Mouse (Mus musculus): ENCODE results near the gene Pank2. TPM values are rescaled to one million over a fixed set of nuclear protein-coding genes. Genes with fewer than 3 reads are reported as not detected.

The Pank2 gene
- total and polyA plus RNA-seq, 2 experiments from 2014 or later: 24.0 to 41.8 TPM

DNA sequence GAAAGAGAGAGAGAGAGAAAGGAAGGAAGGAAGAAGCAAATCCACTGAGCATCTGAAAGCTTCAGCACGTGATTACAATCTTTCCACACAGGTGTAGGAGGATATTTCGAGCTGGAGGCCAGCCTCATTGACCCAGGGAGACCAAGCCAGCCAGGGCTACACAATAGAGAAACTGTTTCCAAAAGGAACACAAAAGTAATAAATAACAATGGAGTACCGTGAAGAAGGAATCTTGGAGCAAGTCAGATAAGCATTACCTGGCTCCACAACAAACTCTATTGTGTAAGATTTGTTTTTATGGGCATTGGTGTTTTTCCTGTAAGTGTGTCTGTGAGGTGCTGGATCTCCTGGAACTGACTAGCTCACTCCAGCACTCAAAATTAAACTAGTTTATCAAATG lies 83.3 kb downstream of the Pank2 start:
- no peak for DNase-seq (ENCODE audit: low spot score)
- Histone ChIP-seq H3K9ac (replicated peaks; ENCODE audit: low read length, poor library complexity, severe bottlenecking) (no peak overlapping the region), H3K4me1 (ENCODE audit: insufficient read depth, low read length) (no peaks in the 10 kb centered on the region; the same call in 1 of the 2 replicates), H3K4me3 (ENCODE audit: low read depth, low read length) (no peak overlapping the region), H3K27ac (ENCODE audit: low read depth, low read length) (no peak overlapping the region; the same call in 1 of the 2 replicates), H3K9me3 (ENCODE audit: low read length) (no peaks in the 10 kb centered on the region), H3K27me3 (ENCODE audit: insufficient read depth, low read length) (no peaks in the 10 kb centered on the region), H3K4me2 (ENCODE audit: low read depth, low read length, poor library complexity, severe bottlenecking) (no peak overlapping the region), H3K36me3 (ENCODE audit: insufficient read depth, low read length) (no peaks in the 10 kb centered on the region)
- TF ChIP-seq CTCF (IDR thresholded peaks at IDR 0.05): no peak
- ATAC-seq (ENCODE audit: low FRiP score): no peak
- 54% methylated on average over 3 of the region's 3 CpGs for WGBS

Small RNAs within 50 kb of the gene (microRNA-seq; reads per million reads assigned to microRNA genes)
- gene Mir103-2 (ENCODE audit: borderline number of aligned reads): 73.0 reads per million, percentile 41 among the genes with 10 or more reads in this experiment

Other genes starting within 250 kb of the Pank2 start
- 56.3 and 68.6 TPM in 2 replicates for gene Gfra4, start 219.4 kb upstream of the Pank2 start, total RNA-seq (2014; rRNA removed)
- gene Gfra4, start 219.4 kb upstream of the Pank2 start, polyA plus RNA-seq (2015; fragmentation: Nextera tagmentation; extraction: Ambion mirVana): 57.9 and 62.2 TPM in 2 replicates
- 0.57 and 1.4 TPM in 2 replicates for gene Adam33, start 198.7 kb upstream of the Pank2 start, total RNA-seq (2014; rRNA removed)
- 2.1 TPM in 2 replicates for gene Adam33, start 198.7 kb upstream of the Pank2 start, polyA plus RNA-seq (2015; fragmentation: Nextera tagmentation; extraction: Ambion mirVana)
- 1.4 and 1.9 TPM in 2 replicates for gene Siglec1, start 175.7 kb upstream of the Pank2 start, total RNA-seq (2014; rRNA removed)
- gene Siglec1, start 175.7 kb upstream of the Pank2 start, polyA plus RNA-seq (2015; fragmentation: Nextera tagmentation; extraction: Ambion mirVana): 0.22 and 0.27 TPM in 2 replicates
- 10.1 and 11.1 TPM in 2 replicates for gene Hspa12b, start 135.2 kb upstream of the Pank2 start, total RNA-seq (2014; rRNA removed)
- 2.9 and 3.2 TPM in 2 replicates for gene Hspa12b, start 135.2 kb upstream of the Pank2 start, polyA plus RNA-seq (2015; fragmentation: Nextera tagmentation; extraction: Ambion mirVana)
- not detected in 2 replicates for gene Gm11037, start 129.0 kb upstream of the Pank2 start, total RNA-seq (2014; rRNA removed)
- not detected in 2 replicates for gene Gm11037, start 129.0 kb upstream of the Pank2 start, polyA plus RNA-seq (2015; fragmentation: Nextera tagmentation; extraction: Ambion mirVana)
- 44.8 and 89.5 TPM in 2 replicates for gene 1700037H04Rik, start 102.4 kb upstream of the Pank2 start, total RNA-seq (2014; rRNA removed)
- gene 1700037H04Rik, start 102.4 kb upstream of the Pank2 start, polyA plus RNA-seq (2015; fragmentation: Nextera tagmentation; extraction: Ambion mirVana): 59.1 and 60.4 TPM in 2 replicates
- 98.2 and 103 TPM in 2 replicates for gene Cenpb, start 82.4 kb upstream of the Pank2 start, total RNA-seq (2014; rRNA removed)
- 11.7 and 13.1 TPM in 2 replicates for gene Cenpb, start 82.4 kb upstream of the Pank2 start, polyA plus RNA-seq (2015; fragmentation: Nextera tagmentation; extraction: Ambion mirVana)
- gene Cdc25b, start 75.5 kb upstream of the Pank2 start, total RNA-seq (2014; rRNA removed): 10.0 and 13.1 TPM in 2 replicates
- 14.0 and 15.1 TPM in 2 replicates for gene Cdc25b, start 75.5 kb upstream of the Pank2 start, polyA plus RNA-seq (2015; fragmentation: Nextera tagmentation; extraction: Ambion mirVana)
- gene Spef1, start 75.2 kb upstream of the Pank2 start, total RNA-seq (2014; rRNA removed): 19.3 and 27.5 TPM in 2 replicates
- 9.5 and 10.2 TPM in 2 replicates for gene Spef1, start 75.2 kb upstream of the Pank2 start, polyA plus RNA-seq (2015; fragmentation: Nextera tagmentation; extraction: Ambion mirVana)
- 36.5 and 40.1 TPM in 2 replicates for gene Ap5s1, start 55.4 kb upstream of the Pank2 start, total RNA-seq (2014; rRNA removed)
- 35.5 and 36.7 TPM in 2 replicates for gene Ap5s1, start 55.4 kb upstream of the Pank2 start, polyA plus RNA-seq (2015; fragmentation: Nextera tagmentation; extraction: Ambion mirVana)
- gene Mavs, start 28.4 kb upstream of the Pank2 start, total RNA-seq (2014; rRNA removed): 6.3 and 10.9 TPM in 2 replicates
- 4.0 and 5.0 TPM in 2 replicates for gene Mavs, start 28.4 kb upstream of the Pank2 start, polyA plus RNA-seq (2015; fragmentation: Nextera tagmentation; extraction: Ambion mirVana)
- 26.3 and 29.4 TPM in 2 replicates for gene Rnf24, start 90.4 kb downstream of the Pank2 start, total RNA-seq (2014; rRNA removed)
- 10.6 and 11.1 TPM in 2 replicates for gene Rnf24, start 90.4 kb downstream of the Pank2 start, polyA plus RNA-seq (2015; fragmentation: Nextera tagmentation; extraction: Ambion mirVana)
- 77.6 and 84.2 TPM in 2 replicates for gene Smox, start 229.0 kb downstream of the Pank2 start, total RNA-seq (2014; rRNA removed)
- gene Smox, start 229.0 kb downstream of the Pank2 start, polyA plus RNA-seq (2015; fragmentation: Nextera tagmentation; extraction: Ambion mirVana): 65.6 and 73.6 TPM in 2 replicates